In genomic region chr3:69502009-69502408, GRCm38 (mm10) we compare ENCODE assay signal across 12 mouse cellular contexts.
DNase-seq lines count a peak whose midpoint lies in the region; ATAC-seq lines count a peak whose summit lies in the region.
"Had no signal": no experiment of that assay in that cellular context is flagged by ENCODE, and none has a peak within 500 bp of the region (broad histone marks: within the 10 kb centered on the region; RNA-seq: fewer than 3 reads in every experiment).

No protein-coding gene starts in this region.

- no peak overlapping the region for H3K27ac ChIP-seq in heart, embryonic 11.5 days (ENCODE audit: low read depth, low read length)
- peak overlapping the region; percentile 60 for H3K27ac ChIP-seq in forebrain, embryonic 16.5 days (ENCODE audit: low read length)
- peak overlapping the region; percentile 62; the same call in 1 of the 2 replicates for H3K27ac ChIP-seq in midbrain, embryonic 14.5 days (replicated peaks; ENCODE audit: low read depth, low read length)
- H3K27ac ChIP-seq: heart, embryonic 13.5 days; liver, embryonic 13.5 days had no signal

- WGBS in heart, embryonic 11.5 days (ENCODE audit: insufficient replicate concordance) = 10% methylated on average over 6 of the region's 6 CpGs
- WGBS in forebrain, embryonic 16.5 days = 18% methylated on average over 6 of the region's 6 CpGs
- WGBS in midbrain, embryonic 14.5 days = 23% methylated on average over 6 of the region's 6 CpGs

- H3K4me3 ChIP-seq in heart, embryonic 11.5 days (ENCODE audit: low read depth, low read length) = no peak overlapping the region
- H3K4me3 ChIP-seq in forebrain, embryonic 16.5 days (replicated peaks; ENCODE audit: low read length) = no peak overlapping the region
- no peak overlapping the region for H3K4me3 ChIP-seq in midbrain, embryonic 14.5 days (replicated peaks; ENCODE audit: low read depth, low read length)
- H3K4me3 ChIP-seq: erythroblast, embryonic 14.5 days; heart, embryonic 13.5 days; liver, embryonic 13.5 days had no signal

- 0 out of 2 replicates have a peak overlapping the region, but pooled peaks have one; percentile 14 for H3K4me2 ChIP-seq in heart, embryonic 11.5 days
- H3K4me2 ChIP-seq in forebrain, embryonic 16.5 days (ENCODE audit: low read length) = no peak overlapping the region
- no peak overlapping the region for H3K4me2 ChIP-seq in midbrain, embryonic 14.5 days (ENCODE audit: low read length)
- H3K4me2 ChIP-seq: heart, embryonic 13.5 days; liver, embryonic 13.5 days had no signal

- intact Hi-C loops in heart, postnatal 25 days (cut with DNase I) = no loop called here

- peaks cover 9% of the 10 kb centered on the region for H3K4me1 ChIP-seq in heart, embryonic 11.5 days (ENCODE audit: control insufficient read depth, insufficient read depth, low read length)
- H3K4me1 ChIP-seq in forebrain, embryonic 16.5 days (replicated peaks; ENCODE audit: control insufficient read depth, insufficient read depth, low read length) = peaks cover 14% of the 10 kb centered on the region
- peaks cover 13% of the 10 kb centered on the region; the same call in 1 of the 2 replicates for H3K4me1 ChIP-seq in midbrain, embryonic 14.5 days (ENCODE audit: control insufficient read depth, insufficient read depth, low read length)
- H3K4me1 ChIP-seq: liver, embryonic 13.5 days had no signal

- no peaks in the 10 kb centered on the region for H3K9me3 ChIP-seq in heart, embryonic 11.5 days (replicated peaks; ENCODE audit: control insufficient read depth, low read length)
- no peaks in the 10 kb centered on the region for H3K9me3 ChIP-seq in forebrain, embryonic 16.5 days (ENCODE audit: control insufficient read depth, low read length)
- H3K9me3 ChIP-seq in midbrain, embryonic 14.5 days (ENCODE audit: control insufficient read depth, low read length) = no peaks in the 10 kb centered on the region
- H3K9me3 ChIP-seq: heart, embryonic 13.5 days; liver, embryonic 13.5 days had no signal

- no peaks in the 10 kb centered on the region for H3K36me3 ChIP-seq in heart, embryonic 11.5 days (ENCODE audit: control insufficient read depth, insufficient read depth, low read length)
- no peaks in the 10 kb centered on the region for H3K36me3 ChIP-seq in forebrain, embryonic 16.5 days (ENCODE audit: control insufficient read depth, insufficient read depth)
- H3K36me3 ChIP-seq in midbrain, embryonic 14.5 days (ENCODE audit: control insufficient read depth, insufficient read depth, low read length) = no peaks in the 10 kb centered on the region
- H3K36me3 ChIP-seq: heart, embryonic 13.5 days; liver, embryonic 13.5 days had no signal

- no peak for DNase-seq in heart, postnatal 25 days (ENCODE audit: low spot score)
- DNase-seq in ZHBTc4 (ENCODE audit: low read depth, low spot score) = peak; percentile 59
- peak; percentile 66 for DNase-seq in midbrain, embryonic 14.5 days
- no peak for DNase-seq in right cerebral cortex, postnatal 25 days
- DNase-seq in layer of hippocampus, postnatal 25 days (ENCODE audit: extremely low spot score in 1 of 2, low spot score in 1 of 2) = no peak
- DNase-seq in cerebellum, postnatal 10 days = no peak
- DNase-seq: liver, embryonic 13.5 days; right cerebral cortex, adult 18-20 months had no signal

- H3K9ac ChIP-seq in heart, embryonic 11.5 days (ENCODE audit: low read depth, low read length) = no peak overlapping the region
- no peak overlapping the region for H3K9ac ChIP-seq in forebrain, embryonic 16.5 days (replicated peaks; ENCODE audit: low read depth, low read length)
- no peak overlapping the region for H3K9ac ChIP-seq in midbrain, embryonic 14.5 days (replicated peaks; ENCODE audit: low read length)
- H3K9ac ChIP-seq: heart, embryonic 13.5 days; liver, embryonic 13.5 days had no signal

- ATAC-seq in heart, embryonic 11.5 days (replicated peaks; ENCODE audit: insufficient number of reproducible peaks, low FRiP score, low TSS enrichment) = no peak
- ATAC-seq in forebrain, embryonic 16.5 days = peak; percentile 46
- 0 out of 2 replicates have a peak, but pooled peaks have one; percentile 52 for ATAC-seq in midbrain, embryonic 14.5 days (ENCODE audit: low FRiP score, low TSS enrichment)

- H3K27me3 ChIP-seq in heart, embryonic 11.5 days (ENCODE audit: control insufficient read depth, insufficient read depth, low read length) = no peaks in the 10 kb centered on the region
- no peaks in the 10 kb centered on the region for H3K27me3 ChIP-seq in forebrain, embryonic 16.5 days (replicated peaks; ENCODE audit: control insufficient read depth, insufficient read depth, low read length)
- no peaks in the 10 kb centered on the region for H3K27me3 ChIP-seq in midbrain, embryonic 14.5 days (ENCODE audit: control insufficient read depth, insufficient read depth, low read length)
- H3K27me3 ChIP-seq: heart, embryonic 13.5 days; liver, embryonic 13.5 days had no signal

Comparison
In these comparisons a context has a peak if more than half of its experiments do, and no peak if none do; other contexts are left out.
1. DNase-seq: peak in ZHBTc4 (single experiment) and midbrain, embryonic 14.5 days (single experiment); none in heart, postnatal 25 days (single experiment), right cerebral cortex, postnatal 25 days (single experiment), layer of hippocampus, postnatal 25 days (0 of 2) and cerebellum, postnatal 10 days (0 of 2).